Comparison of ENCODE assay signal across 18 mouse cellular contexts in the genomic region with DNA sequence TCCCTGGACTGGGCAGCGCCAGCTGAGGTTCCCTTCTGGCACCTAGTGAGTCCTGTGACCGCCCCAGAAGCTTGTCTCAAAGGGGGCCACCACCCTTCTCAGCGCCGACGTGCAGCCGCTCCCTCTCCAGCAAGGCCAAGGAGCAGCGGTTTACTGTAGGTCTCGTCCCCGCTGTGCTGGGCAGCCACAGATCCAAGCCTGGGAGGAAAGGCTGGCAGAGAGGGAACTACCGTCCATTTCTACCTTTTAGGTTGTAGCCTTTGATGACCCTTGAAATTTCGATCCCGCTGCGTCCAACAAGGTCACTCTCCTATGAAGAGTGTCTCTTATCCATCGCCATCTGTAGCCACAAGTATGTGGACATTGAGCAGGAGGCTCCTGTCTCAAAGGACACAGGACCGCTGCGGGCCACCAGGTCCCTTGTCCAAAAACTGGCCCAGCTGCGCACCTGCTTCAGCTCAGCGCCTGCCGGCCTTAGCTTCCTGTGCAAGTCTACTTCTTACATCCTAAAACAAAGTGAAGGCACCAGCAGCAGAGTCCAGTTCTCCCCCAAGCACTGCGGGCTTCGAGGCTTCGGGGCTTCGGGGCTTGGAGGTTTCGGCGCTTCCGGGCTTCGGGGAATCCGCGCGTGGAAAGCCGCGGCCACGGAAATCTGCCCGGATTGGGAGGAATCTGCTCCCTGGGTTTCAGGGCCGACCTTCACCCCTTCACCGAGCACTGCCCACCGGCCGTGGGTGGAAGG. TPM values are rescaled to one million over a fixed set of nuclear protein-coding genes. Genes with fewer than 3 reads are reported as not detected.
DNase-seq lines count a peak whose midpoint lies in the region; ATAC-seq and TF ChIP-seq lines count a peak whose summit lies in the region.
"Had no signal": no experiment of that assay in that cellular context is flagged by ENCODE, and none has a peak within 500 bp of the region (broad histone marks: within the 10 kb centered on the region; RNA-seq: fewer than 3 reads in every experiment).

No protein-coding gene starts in this region.

- no peaks in the 10 kb centered on the region for H3K36me3 ChIP-seq in hindbrain, embryonic 16.5 days (ENCODE audit: control insufficient read depth, insufficient read depth, low read length)
- no peaks in the 10 kb centered on the region for H3K36me3 ChIP-seq in hindbrain, embryonic 14.5 days (replicated peaks; ENCODE audit: control insufficient read depth, insufficient read depth)
- no peaks in the 10 kb centered on the region for H3K36me3 ChIP-seq in stomach, embryonic 14.5 days (ENCODE audit: control insufficient read depth, insufficient read depth, low read length)
- no peaks in the 10 kb centered on the region for H3K36me3 ChIP-seq in stomach, postnatal 0 days (ENCODE audit: control insufficient read depth, insufficient read depth, low read length)
- no peaks in the 10 kb centered on the region for H3K36me3 ChIP-seq in limb, embryonic 10.5 days
- H3K36me3 ChIP-seq: embryonic facial prominence, embryonic 15.5 days; heart, embryonic 15.5 days had no signal

- no peak overlapping the region for H3K9ac ChIP-seq in hindbrain, embryonic 16.5 days (ENCODE audit: low read depth, low read length)
- H3K9ac ChIP-seq in hindbrain, embryonic 14.5 days = no peak overlapping the region
- H3K9ac ChIP-seq in stomach, embryonic 14.5 days (replicated peaks; ENCODE audit: low read depth, low read length) = no peak overlapping the region
- no peak overlapping the region for H3K9ac ChIP-seq in stomach, postnatal 0 days (ENCODE audit: low read length)
- H3K9ac ChIP-seq: embryonic facial prominence, embryonic 15.5 days; heart, embryonic 15.5 days had no signal

- ATAC-seq in hindbrain, embryonic 16.5 days = no peak
- no peak for ATAC-seq in hindbrain, embryonic 14.5 days (ENCODE audit: low FRiP score)
- ATAC-seq in stomach, embryonic 14.5 days (ENCODE audit: insufficient number of reproducible peaks, insufficient read depth, low FRiP score, low read depth) = no peak
- no peak for ATAC-seq in stomach, postnatal 0 days (ENCODE audit: low FRiP score, low TSS enrichment)
- ATAC-seq in CD4-positive, CD25-positive, alpha-beta regulatory T cell, adult 4 months = no peak
- no peak for ATAC-seq in megakaryocyte progenitor cell, adult 5-6 weeks (replicated peaks; ENCODE audit: poor library complexity)
- ATAC-seq: forebrain, embryonic 14.5 days had no signal

- 3% methylated on average over 38 of the region's 38 CpGs for WGBS in hindbrain, embryonic 16.5 days
- 3% methylated on average over 38 of the region's 38 CpGs for WGBS in hindbrain, embryonic 14.5 days
- 13% methylated on average over 38 of the region's 38 CpGs for WGBS in stomach, embryonic 14.5 days
- 29% methylated on average over 38 of the region's 38 CpGs for WGBS in stomach, postnatal 0 days
- WGBS in limb, embryonic 10.5 days = 1% methylated on average over 38 of the region's 38 CpGs

- 0 out of 2 replicates have a peak overlapping the region, but pooled peaks have one; percentile 10 for H3K4me2 ChIP-seq in hindbrain, embryonic 16.5 days (ENCODE audit: low read length)
- no peak overlapping the region for H3K4me2 ChIP-seq in hindbrain, embryonic 14.5 days (replicated peaks)
- H3K4me2 ChIP-seq in stomach, embryonic 14.5 days (replicated peaks; ENCODE audit: low read depth, low read length) = peak overlapping the region; percentile 10; the same call in 1 of the 2 replicates
- H3K4me2 ChIP-seq in stomach, postnatal 0 days (replicated peaks; ENCODE audit: low read depth) = no peak overlapping the region
- H3K4me2 ChIP-seq: embryonic facial prominence, embryonic 15.5 days; heart, embryonic 15.5 days had no signal

- H3K9me3 ChIP-seq in hindbrain, embryonic 16.5 days (ENCODE audit: control insufficient read depth, low read length) = no peaks in the 10 kb centered on the region
- no peaks in the 10 kb centered on the region for H3K9me3 ChIP-seq in hindbrain, embryonic 14.5 days (ENCODE audit: control insufficient read depth, low read length)
- no peaks in the 10 kb centered on the region for H3K9me3 ChIP-seq in stomach, embryonic 14.5 days (ENCODE audit: control insufficient read depth, low read depth, low read length)
- no peaks in the 10 kb centered on the region for H3K9me3 ChIP-seq in stomach, postnatal 0 days (ENCODE audit: control insufficient read depth, low read length)
- no peaks in the 10 kb centered on the region for H3K9me3 ChIP-seq in limb, embryonic 10.5 days (replicated peaks)
- H3K9me3 ChIP-seq: embryonic facial prominence, embryonic 15.5 days; heart, embryonic 15.5 days had no signal

- H3K4me3 ChIP-seq in hindbrain, embryonic 16.5 days (ENCODE audit: low read length) = no peak overlapping the region
- H3K4me3 ChIP-seq in hindbrain, embryonic 14.5 days (replicated peaks; ENCODE audit: low read length) = no peak overlapping the region
- H3K4me3 ChIP-seq in stomach, embryonic 14.5 days (ENCODE audit: low read depth, low read length) = no peak overlapping the region
- H3K4me3 ChIP-seq in stomach, postnatal 0 days (ENCODE audit: low read depth, low read length) = no peak overlapping the region
- no peak overlapping the region for H3K4me3 ChIP-seq in limb, embryonic 10.5 days
- H3K4me3 ChIP-seq: embryonic facial prominence, embryonic 15.5 days; heart, embryonic 15.5 days had no signal

- H3K4me1 ChIP-seq in hindbrain, embryonic 16.5 days (ENCODE audit: control insufficient read depth, insufficient read depth, low read depth, low read length) = peaks cover 7% of the 10 kb centered on the region
- H3K4me1 ChIP-seq in hindbrain, embryonic 14.5 days (replicated peaks; ENCODE audit: control insufficient read depth, insufficient read depth, low read length) = peaks cover 5% of the 10 kb centered on the region; the same call in 1 of the 2 replicates
- peaks cover 18% of the 10 kb centered on the region for H3K4me1 ChIP-seq in stomach, embryonic 14.5 days (ENCODE audit: control insufficient read depth, insufficient read depth, low read length)
- H3K4me1 ChIP-seq in stomach, postnatal 0 days (replicated peaks; ENCODE audit: control insufficient read depth, insufficient read depth) = no peaks in the 10 kb centered on the region
- H3K4me1 ChIP-seq in limb, embryonic 10.5 days = peaks cover 15% of the 10 kb centered on the region

- no peak overlapping the region for H3K27ac ChIP-seq in hindbrain, embryonic 16.5 days (ENCODE audit: low read depth, low read length)
- no peak overlapping the region for H3K27ac ChIP-seq in hindbrain, embryonic 14.5 days
- no peak overlapping the region for H3K27ac ChIP-seq in stomach, embryonic 14.5 days (ENCODE audit: low read length)
- no peak overlapping the region for H3K27ac ChIP-seq in stomach, postnatal 0 days (replicated peaks)
- no peak overlapping the region for H3K27ac ChIP-seq in limb, embryonic 10.5 days
- H3K27ac ChIP-seq: embryonic facial prominence, embryonic 15.5 days; heart, embryonic 15.5 days had no signal

- TF ChIP-seq CTCF in stomach, postnatal 0 days (IDR thresholded peaks at IDR 0.05; ENCODE audit: low read depth) = no peak

- TF ChIP-seq EP300 in stomach, postnatal 0 days (optimal IDR thresholded peaks at IDR 0.05) = no peak

- DNase-seq in hindbrain, embryonic 14.5 days (ENCODE audit: low spot score) = no peak
- no peak for DNase-seq in stomach, postnatal 0 days (ENCODE audit: low spot score)
- peak; percentile 55 for DNase-seq in limb, embryonic 10.5 days (ENCODE audit: low spot score)
- DNase-seq: adrenal gland, postnatal 25 days; layer of hippocampus, postnatal 36 days; lung, adult 18-20 months; right cerebral cortex, postnatal 25 days; thymus, adult 18-20 months had no signal

- peaks cover 70% of the 10 kb centered on the region for H3K27me3 ChIP-seq in hindbrain, embryonic 16.5 days (replicated peaks; ENCODE audit: control insufficient read depth, insufficient read depth, low read length)
- peaks cover 91% of the 10 kb centered on the region for H3K27me3 ChIP-seq in hindbrain, embryonic 14.5 days (ENCODE audit: control insufficient read depth, insufficient read depth, low read length)
- peaks cover 36% of the 10 kb centered on the region for H3K27me3 ChIP-seq in stomach, embryonic 14.5 days (ENCODE audit: control insufficient read depth, insufficient read depth, low read length)
- H3K27me3 ChIP-seq in stomach, postnatal 0 days (ENCODE audit: control insufficient read depth, insufficient read depth, low read length) = peaks cover 3% of the 10 kb centered on the region; the same call in 1 of the 2 replicates
- peaks cover 100% of the 10 kb centered on the region for H3K27me3 ChIP-seq in limb, embryonic 10.5 days (ENCODE audit: low read depth, poor library complexity, severe bottlenecking)

RNA-seq across cellular contexts. Expression of gene Foxf2, which starts 10.7 kb away (rescaled TPM):
- polyA plus RNA-seq in hindbrain, embryonic 16.5 days (2015; fragmentation: Nextera tagmentation; extraction: Ambion mirVana) = 4.2 and 5.1 TPM in 2 replicates
- 5.3 and 6.2 TPM in 2 replicates for polyA plus RNA-seq in hindbrain, embryonic 14.5 days (2014; fragmentation: Nextera tagmentation; extraction: Ambion mirVana)
- 21.3 and 21.9 TPM in 2 replicates for polyA plus RNA-seq in stomach, embryonic 14.5 days (2014; fragmentation: Nextera tagmentation; extraction: Ambion mirVana)
- 10.0 and 12.5 TPM in 2 replicates for polyA plus RNA-seq in stomach, postnatal 0 days (2015; fragmentation: Nextera tagmentation; extraction: Ambion mirVana)
- polyA plus RNA-seq in limb, embryonic 10.5 days (2016; fragmentation: Nextera tagmentation; extraction: Ambion mirVana) = 0.44 and 0.75 TPM in 2 replicates
- polyA plus RNA-seq in CD4-positive, CD25-positive, alpha-beta regulatory T cell, adult 4 months (2017; shearing (Covaris generic)) = not detected
- not detected in 2 replicates for total RNA-seq in megakaryocyte progenitor cell, adult 5-6 weeks (2015)
- not detected in 2 replicates for total RNA-seq in megakaryocyte progenitor cell, adult 5-6 weeks (2017)
- total RNA-seq: adrenal gland, postnatal 25 days; granulocyte monocyte progenitor cell, adult 5-6 weeks had no signal
- polyA plus RNA-seq: kidney, embryonic 14.5 days had no signal

RNA-seq across cellular contexts. Expression of gene A530084C06Rik, which starts 55.8 kb away (rescaled TPM):
- polyA plus RNA-seq in hindbrain, embryonic 16.5 days (2015; fragmentation: Nextera tagmentation; extraction: Ambion mirVana) = not detected in 2 replicates
- not detected in 2 replicates for polyA plus RNA-seq in hindbrain, embryonic 14.5 days (2014; fragmentation: Nextera tagmentation; extraction: Ambion mirVana)
- not detected in 2 replicates for polyA plus RNA-seq in stomach, embryonic 14.5 days (2014; fragmentation: Nextera tagmentation; extraction: Ambion mirVana)
- polyA plus RNA-seq in stomach, postnatal 0 days (2015; fragmentation: Nextera tagmentation; extraction: Ambion mirVana) = not detected in 2 replicates
- not detected in 2 replicates for polyA plus RNA-seq in limb, embryonic 10.5 days (2016; fragmentation: Nextera tagmentation; extraction: Ambion mirVana)
- not detected for polyA plus RNA-seq in CD4-positive, CD25-positive, alpha-beta regulatory T cell, adult 4 months (2017; shearing (Covaris generic))
- not detected in 2 replicates for total RNA-seq in megakaryocyte progenitor cell, adult 5-6 weeks (2015)
- not detected in 2 replicates for total RNA-seq in megakaryocyte progenitor cell, adult 5-6 weeks (2017)
- total RNA-seq: gastrocnemius, adult 18-20 months; granulocyte monocyte progenitor cell, adult 5-6 weeks had no signal
- polyA plus RNA-seq: embryonic facial prominence, embryonic 15.5 days; forebrain, embryonic 14.5 days; heart, embryonic 15.5 days; kidney, embryonic 14.5 days had no signal

RNA-seq across cellular contexts. Expression of gene Foxq1, which starts 59.0 kb away (rescaled TPM):
- polyA plus RNA-seq in hindbrain, embryonic 16.5 days (2015; fragmentation: Nextera tagmentation; extraction: Ambion mirVana) = 1.2 and 1.4 TPM in 2 replicates
- polyA plus RNA-seq in hindbrain, embryonic 14.5 days (2014; fragmentation: Nextera tagmentation; extraction: Ambion mirVana) = 2.9 and 3.1 TPM in 2 replicates
- 16.7 and 20.9 TPM in 2 replicates for polyA plus RNA-seq in stomach, embryonic 14.5 days (2014; fragmentation: Nextera tagmentation; extraction: Ambion mirVana)
- polyA plus RNA-seq in stomach, postnatal 0 days (2015; fragmentation: Nextera tagmentation; extraction: Ambion mirVana) = 35.7 and 47.1 TPM in 2 replicates
- polyA plus RNA-seq in limb, embryonic 10.5 days (2016; fragmentation: Nextera tagmentation; extraction: Ambion mirVana) = 0.09 TPM in 1 of 2 replicates, not detected in the other
- polyA plus RNA-seq in CD4-positive, CD25-positive, alpha-beta regulatory T cell, adult 4 months (2017; shearing (Covaris generic)) = not detected
- total RNA-seq in megakaryocyte progenitor cell, adult 5-6 weeks (2015) = not detected in 2 replicates
- total RNA-seq in megakaryocyte progenitor cell, adult 5-6 weeks (2017) = 0.10 TPM in 1 of 2 replicates, not detected in the other
- total RNA-seq: granulocyte monocyte progenitor cell, adult 5-6 weeks had no signal

Comparison
In these comparisons a context has a peak if more than half of its experiments do, and no peak if none do; other contexts are left out.
1. H3K4me2 ChIP-seq: peak in hindbrain, embryonic 16.5 days (single experiment) and stomach, embryonic 14.5 days (single experiment); none in hindbrain, embryonic 14.5 days (single experiment) and stomach, postnatal 0 days (single experiment).